Mouse (Mus musculus): ENCODE data around the gene Cox7a2l. TPM values are rescaled to one million over a fixed set of nuclear protein-coding genes. Genes with fewer than 3 reads are reported as not detected.
A peak's percentile ranks its signal among the peaks of the same experiment; 100 is the strongest.

Gene Cox7a2l
- polyA plus RNA-seq, 1 experiment from 2014 or later, result 138 TPM

DNA sequence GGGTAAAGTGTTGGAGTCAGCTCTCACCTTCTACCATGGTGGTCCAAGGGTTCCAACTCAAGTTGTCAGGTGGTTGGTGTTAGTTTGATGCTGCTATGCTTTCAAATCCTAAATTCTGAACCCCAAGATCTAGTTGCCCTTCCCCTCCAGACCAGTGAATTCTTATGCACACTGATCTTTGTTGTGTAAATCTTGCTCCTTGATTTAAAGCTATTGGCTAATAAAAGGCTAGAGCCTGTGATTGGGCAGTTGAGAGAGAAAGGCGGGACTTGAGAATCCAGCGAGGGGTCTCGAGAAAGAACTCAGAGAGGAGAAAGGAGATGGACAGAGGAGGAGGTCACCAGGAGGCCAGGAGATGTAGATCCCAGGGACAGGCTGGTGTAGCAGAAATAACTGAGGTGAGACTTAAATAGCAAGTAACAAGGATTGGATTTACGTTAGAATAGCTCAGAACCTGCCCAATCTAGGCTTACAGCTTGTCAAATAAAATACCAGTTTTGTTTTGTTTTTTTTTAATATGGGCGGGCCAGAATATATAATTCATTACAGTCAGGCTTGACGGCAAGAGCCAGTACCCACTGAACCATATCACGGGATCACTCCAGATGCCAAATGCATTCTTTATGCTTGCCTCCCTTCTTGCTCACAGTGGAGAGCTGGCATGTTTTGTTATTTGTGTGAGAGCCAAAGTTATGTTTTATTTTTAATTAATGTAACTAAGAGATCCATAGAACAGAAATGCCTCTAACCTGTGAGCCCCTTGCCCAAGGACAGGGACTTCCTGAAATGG, 5.7 kb upstream of the Cox7a2l start:
- no peaks in the 10 kb centered on the region for H3K36me3 ChIP-seq
- H3K27me3 ChIP-seq (ENCODE audit: low read depth, poor library complexity, severe bottlenecking), result peaks cover 13% of the 10 kb centered on the region; the same call in 1 of the 2 replicates
- H3K9me3 ChIP-seq (replicated peaks), result 0 out of 2 replicates have a peak, but pooled peaks cover 3% of the 10 kb centered on the region
- WGBS, result 67% methylated on average over 7 of the region's 7 CpGs
- no peak for DNase-seq (ENCODE audit: low spot score)
- no peak overlapping the region for H3K4me3 ChIP-seq
- H3K4me1 ChIP-seq, result peaks cover 31% of the 10 kb centered on the region
- no peak overlapping the region for H3K27ac ChIP-seq (replicated peaks)

DNA sequence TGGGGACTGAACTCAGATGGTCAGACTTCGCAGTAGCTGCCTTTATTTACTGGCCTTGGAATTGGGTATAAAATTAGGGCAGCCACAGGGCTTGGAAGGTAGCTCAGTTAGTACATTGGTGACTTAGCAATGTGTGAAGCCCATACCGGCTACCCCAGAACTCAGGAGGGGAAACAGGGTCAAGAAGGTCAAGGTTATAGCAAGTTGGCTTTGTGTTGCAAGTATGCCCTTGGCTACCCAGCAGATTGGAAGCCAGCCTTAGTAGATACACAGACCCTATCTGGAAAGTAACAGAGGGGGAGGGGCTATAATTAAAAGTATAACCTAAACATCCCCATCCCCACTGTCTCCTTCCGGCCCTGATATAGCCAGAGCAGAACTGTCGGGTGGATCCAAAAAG, 4.8 kb upstream of the Cox7a2l start:
- 91% methylated on average over 4 of the region's 4 CpGs for WGBS
- no peak overlapping the region for H3K27ac ChIP-seq (replicated peaks)
- peaks cover 13% of the 10 kb centered on the region; the same call in 1 of the 2 replicates for H3K27me3 ChIP-seq (ENCODE audit: low read depth, poor library complexity, severe bottlenecking)
- H3K4me3 ChIP-seq, result no peak overlapping the region
- H3K4me1 ChIP-seq, result peaks cover 22% of the 10 kb centered on the region
- H3K36me3 ChIP-seq, result no peaks in the 10 kb centered on the region
- H3K9me3 ChIP-seq (replicated peaks), result 0 out of 2 replicates have a peak, but pooled peaks cover 3% of the 10 kb centered on the region
- no peak for DNase-seq (ENCODE audit: low spot score)

DNA sequence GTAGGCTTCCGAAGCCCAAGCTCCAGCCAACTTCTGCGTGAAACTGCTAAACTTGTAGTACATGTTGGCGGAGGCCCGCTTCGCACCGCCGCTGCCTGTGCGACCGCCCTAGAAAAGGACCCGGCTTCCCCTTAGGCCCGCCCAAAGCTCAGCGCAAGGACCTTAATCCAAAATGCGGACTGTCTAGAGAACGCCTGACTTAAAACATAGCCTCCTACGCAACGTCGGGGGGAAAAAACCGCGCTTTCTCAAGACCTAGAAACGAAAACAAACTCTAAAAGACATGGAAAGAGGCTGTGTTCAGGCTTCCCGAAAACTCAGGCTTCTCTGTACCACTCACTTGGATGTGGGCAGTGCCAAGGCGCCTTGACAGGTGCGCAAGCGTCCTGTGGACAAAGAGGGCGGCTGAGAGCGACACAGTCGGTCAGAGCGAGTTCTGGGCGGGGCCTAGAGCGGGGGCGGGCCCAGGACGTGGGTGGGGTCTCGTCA, 2.9 kb downstream of the Cox7a2l start:
- Histone ChIP-seq H3K4me3 (peak overlapping the region; percentile 95), H3K36me3 (no peaks in the 10 kb centered on the region), H3K4me1 (peaks cover 23% of the 10 kb centered on the region), H3K9me3 (replicated peaks) (0 out of 2 replicates have a peak, but pooled peaks cover 3% of the 10 kb centered on the region), H3K27me3 (ENCODE audit: low read depth, poor library complexity, severe bottlenecking) (no peaks in the 10 kb centered on the region), H3K27ac (replicated peaks) (peak overlapping the region; percentile 98)
- peak; percentile 94 for DNase-seq (ENCODE audit: low spot score)
- WGBS, result under 1% methylated on average over 33 of the region's 33 CpGs

DNA sequence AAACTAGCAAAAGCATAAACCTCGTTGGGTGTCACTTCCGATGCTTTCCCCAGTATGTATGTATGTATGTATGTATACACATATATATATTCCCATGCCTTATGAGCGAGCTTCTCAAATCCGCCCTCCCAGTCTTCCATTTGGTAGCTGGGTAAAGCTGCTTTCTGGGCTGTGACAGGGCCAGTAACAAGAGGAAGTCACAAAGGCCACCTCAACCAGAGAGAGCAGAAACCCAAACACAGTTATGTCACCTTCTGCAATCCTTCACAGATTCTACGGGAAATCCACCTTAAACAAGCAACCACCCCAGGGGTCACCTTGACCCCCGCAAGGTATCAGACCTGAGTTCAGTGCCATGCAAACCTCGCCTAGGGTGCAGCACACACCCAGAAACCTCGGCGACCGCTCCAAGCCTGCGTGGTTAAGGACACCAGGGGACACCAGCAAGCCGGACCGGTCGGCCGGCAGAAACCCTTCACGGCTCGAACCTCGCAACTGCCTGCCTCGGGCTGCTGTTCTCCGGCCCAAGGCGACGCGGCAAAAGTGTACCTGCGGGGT, 3.4 kb downstream of the Cox7a2l start:
- Histone ChIP-seq H3K27me3 (ENCODE audit: low read depth, poor library complexity, severe bottlenecking) (no peaks in the 10 kb centered on the region), H3K9me3 (replicated peaks) (0 out of 2 replicates have a peak, but pooled peaks cover 3% of the 10 kb centered on the region), H3K4me1 (peaks cover 23% of the 10 kb centered on the region), H3K4me3 (peak overlapping the region; percentile 95), H3K36me3 (no peaks in the 10 kb centered on the region), H3K27ac (replicated peaks) (peak overlapping the region; percentile 98)
- WGBS, result 3% methylated on average over 24 of the region's 24 CpGs
- no peak for DNase-seq (ENCODE audit: low spot score)

DNA sequence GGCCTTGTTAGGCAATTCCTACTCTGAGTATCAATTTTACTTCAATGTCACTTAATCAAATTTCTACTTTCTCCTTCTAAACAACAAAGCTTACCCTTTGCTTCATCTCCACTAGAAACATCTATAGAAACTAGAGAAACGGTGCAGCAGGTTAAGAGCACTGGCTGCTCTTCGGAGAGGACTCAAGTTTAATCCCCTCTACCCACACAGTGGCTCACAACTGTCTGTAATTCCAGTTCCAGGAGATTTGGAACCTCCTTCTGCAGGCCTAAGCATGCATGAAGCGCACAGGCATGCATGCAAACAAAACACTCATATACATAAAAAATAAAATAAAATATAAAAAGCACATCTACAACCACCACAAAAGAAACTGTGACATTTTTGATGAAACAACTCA, 5.0 kb downstream of the Cox7a2l start:
- Histone ChIP-seq H3K4me3 (no peak overlapping the region), H3K9me3 (replicated peaks) (no peaks in the 10 kb centered on the region), H3K27ac (replicated peaks) (no peak overlapping the region), H3K36me3 (peaks cover 7% of the 10 kb centered on the region), H3K4me1 (peaks cover 23% of the 10 kb centered on the region), H3K27me3 (ENCODE audit: low read depth, poor library complexity, severe bottlenecking) (no peaks in the 10 kb centered on the region)
- 97% methylated on average over 3 of the region's 3 CpGs for WGBS
- DNase-seq (ENCODE audit: low spot score), result no peak

DNA sequence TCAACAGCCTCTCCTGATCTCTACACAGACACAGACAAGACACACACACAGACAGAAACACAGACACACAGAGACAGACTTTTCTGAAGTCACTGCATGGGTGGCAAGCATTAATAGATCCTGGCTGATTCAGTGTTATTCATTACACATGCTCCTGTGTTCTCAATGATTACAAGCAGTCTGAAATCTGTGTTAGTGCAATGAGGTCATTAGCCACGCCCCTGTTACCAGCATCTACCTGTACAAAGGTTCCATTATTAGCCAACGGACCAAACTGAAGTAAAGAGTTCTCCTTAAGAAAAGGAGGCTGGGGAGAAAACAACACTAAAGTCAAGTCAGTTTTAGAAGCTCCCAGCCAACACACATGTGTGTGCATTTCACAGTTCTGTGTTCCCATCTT, 13.4 kb downstream of the Cox7a2l start:
- WGBS, result 88% methylated on average over 2 of the region's 2 CpGs
- Histone ChIP-seq H3K27me3 (ENCODE audit: low read depth, poor library complexity, severe bottlenecking) (no peaks in the 10 kb centered on the region), H3K36me3 (peaks cover 70% of the 10 kb centered on the region), H3K4me1 (no peaks in the 10 kb centered on the region), H3K4me3 (no peak overlapping the region), H3K9me3 (replicated peaks) (peaks cover 6% of the 10 kb centered on the region; the same call in 1 of the 2 replicates), H3K27ac (replicated peaks) (no peak overlapping the region)
- DNase-seq (ENCODE audit: low spot score), result no peak

DNA sequence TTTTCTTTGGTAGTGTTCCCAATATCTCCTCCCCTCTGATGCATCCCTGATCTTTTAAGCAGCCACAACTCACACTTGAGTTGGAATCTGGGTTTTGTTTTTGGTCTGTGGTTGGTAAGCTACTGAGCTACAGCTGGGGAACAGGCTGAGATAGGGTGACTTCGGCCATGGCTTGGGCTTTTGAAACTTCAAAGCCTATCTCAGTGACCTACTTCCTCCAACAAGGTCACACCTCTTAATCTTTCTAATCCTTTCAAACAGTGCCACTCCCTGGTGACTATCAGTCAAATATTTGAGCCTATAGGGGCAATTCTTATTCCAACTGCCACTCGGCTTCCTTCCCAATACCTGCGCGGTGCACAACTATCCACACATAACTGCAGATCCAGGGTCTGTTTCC, 17.4 kb downstream of the Cox7a2l start:
- H3K27me3 ChIP-seq (ENCODE audit: low read depth, poor library complexity, severe bottlenecking), result no peaks in the 10 kb centered on the region
- H3K27ac ChIP-seq (replicated peaks), result no peak overlapping the region
- H3K4me3 ChIP-seq, result no peak overlapping the region
- DNase-seq (ENCODE audit: low spot score), result no peak
- WGBS, result 90% methylated on average over 4 of the region's 4 CpGs
- peaks cover 81% of the 10 kb centered on the region for H3K36me3 ChIP-seq
- peaks cover 16% of the 10 kb centered on the region; the same call in 1 of the 2 replicates for H3K9me3 ChIP-seq (replicated peaks)
- no peaks in the 10 kb centered on the region for H3K4me1 ChIP-seq

DNA sequence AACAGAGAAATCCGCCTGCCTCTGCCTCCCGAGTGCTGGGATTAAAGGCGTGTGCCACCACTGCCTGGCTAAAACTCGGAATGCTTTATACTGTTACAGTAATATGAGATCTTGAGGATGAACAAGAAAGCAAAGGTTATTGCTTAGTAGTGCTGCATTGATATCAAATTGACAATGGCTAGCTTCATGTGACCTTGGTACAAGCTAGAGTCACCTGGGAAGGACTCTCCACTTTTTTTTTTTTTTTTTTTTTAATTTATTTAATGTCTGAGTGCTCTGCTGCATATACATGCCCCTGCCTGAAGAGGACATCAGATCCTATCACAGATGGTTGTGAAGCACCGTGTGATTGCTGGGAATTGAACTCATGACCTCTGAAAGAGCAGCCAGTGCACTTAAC, 18.2 kb downstream of the Cox7a2l start:
- H3K27ac ChIP-seq (replicated peaks), result no peak overlapping the region
- H3K4me1 ChIP-seq, result no peaks in the 10 kb centered on the region
- no peaks in the 10 kb centered on the region for H3K27me3 ChIP-seq (ENCODE audit: low read depth, poor library complexity, severe bottlenecking)
- H3K36me3 ChIP-seq, result peaks cover 73% of the 10 kb centered on the region
- 91% methylated on average over 5 of the region's 5 CpGs for WGBS
- no peak overlapping the region for H3K4me3 ChIP-seq
- peaks cover 16% of the 10 kb centered on the region; the same call in 1 of the 2 replicates for H3K9me3 ChIP-seq (replicated peaks)
- no peak for DNase-seq (ENCODE audit: low spot score)

DNA sequence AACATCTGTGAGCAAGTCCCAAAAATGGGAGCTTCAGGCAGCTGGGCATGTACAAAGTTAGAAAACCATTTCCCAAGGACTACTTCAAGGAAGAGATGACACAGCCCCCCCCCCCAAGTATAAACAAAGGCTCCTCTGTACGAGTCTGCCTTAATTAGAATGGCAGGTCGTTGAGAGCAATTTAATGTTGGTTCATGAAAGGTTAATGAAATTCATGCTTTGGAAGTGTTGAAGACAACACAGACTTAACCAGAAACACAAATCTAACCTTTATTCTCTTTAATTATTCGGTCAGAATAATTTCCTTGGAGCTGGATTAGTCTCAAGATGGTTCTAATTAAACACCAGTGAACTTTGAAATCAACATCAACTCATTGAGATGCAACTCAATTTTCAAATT, 29.4 kb downstream of the Cox7a2l start:
- Histone ChIP-seq H3K27me3 (ENCODE audit: low read depth, poor library complexity, severe bottlenecking) (no peaks in the 10 kb centered on the region), H3K4me3 (no peak overlapping the region), H3K4me1 (no peaks in the 10 kb centered on the region; the same call in 1 of the 2 replicates), H3K27ac (replicated peaks) (no peak overlapping the region), H3K36me3 (peaks cover 20% of the 10 kb centered on the region), H3K9me3 (replicated peaks) (peaks cover 20% of the 10 kb centered on the region)
- WGBS, result 78% methylated on average over 3 of the region's 3 CpGs
- no peak for DNase-seq (ENCODE audit: low spot score)

DNA sequence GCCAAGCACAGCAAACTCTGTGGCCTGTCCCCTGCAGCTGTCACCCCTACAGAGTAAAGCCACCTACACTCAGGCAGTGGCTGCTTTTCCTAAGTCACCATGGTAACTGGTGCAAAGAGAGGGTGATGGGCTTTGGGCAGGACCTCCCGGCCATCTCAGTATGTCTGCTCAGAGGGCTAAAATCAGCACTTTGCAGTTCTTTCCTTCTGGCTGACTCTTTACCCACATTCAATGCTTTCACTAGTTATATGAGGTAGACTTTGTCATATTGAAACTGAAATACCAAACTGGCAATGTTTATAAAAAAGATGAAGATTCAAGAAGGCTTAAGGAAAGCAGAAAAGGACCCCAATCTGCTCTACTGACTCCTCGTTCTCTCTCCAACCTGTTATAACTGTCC, 33.3 kb downstream of the Cox7a2l start:
- Histone ChIP-seq H3K4me3 (no peak overlapping the region), H3K9me3 (replicated peaks) (no peaks in the 10 kb centered on the region), H3K27me3 (ENCODE audit: low read depth, poor library complexity, severe bottlenecking) (no peaks in the 10 kb centered on the region), H3K36me3 (peaks cover 32% of the 10 kb centered on the region), H3K27ac (replicated peaks) (no peak overlapping the region), H3K4me1 (no peaks in the 10 kb centered on the region; the same call in 1 of the 2 replicates)
- WGBS, result 83% methylated on average over 2 of the region's 2 CpGs
- DNase-seq (ENCODE audit: low spot score), result no peak

DNA sequence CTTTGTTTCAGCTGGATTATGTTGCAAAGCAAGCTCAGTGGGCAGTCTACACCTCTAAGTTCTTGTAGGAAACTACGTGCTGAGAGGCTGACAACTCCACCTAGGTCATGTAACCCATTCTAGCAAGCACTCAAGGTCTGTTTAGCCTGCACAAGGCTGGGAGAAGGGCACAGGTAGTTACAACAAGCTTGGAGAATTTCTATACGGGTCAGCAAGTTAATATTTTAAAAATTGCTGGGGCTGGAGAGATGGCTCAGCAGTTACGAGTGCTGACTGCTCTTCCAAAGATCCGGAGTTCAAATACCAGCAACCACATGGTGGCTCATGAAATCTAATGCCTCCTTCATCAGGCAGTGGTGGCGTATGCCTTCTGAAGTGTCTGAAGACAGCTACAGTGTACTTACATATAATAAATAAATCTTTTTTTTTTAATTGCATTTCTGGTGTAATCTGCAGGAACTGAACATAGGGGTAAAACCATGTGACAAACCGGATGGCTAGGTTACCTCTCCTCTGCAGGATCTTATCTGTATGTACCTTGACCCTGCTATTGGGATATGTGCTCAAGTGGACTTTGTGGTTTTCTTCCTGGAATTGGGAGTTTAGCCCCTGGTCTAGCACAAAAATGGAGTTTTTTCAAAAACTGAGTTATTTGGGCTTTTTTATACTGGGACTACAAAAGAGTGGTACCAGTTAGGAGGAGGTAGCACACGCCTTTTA, 34.2 kb downstream of the Cox7a2l start:
- no peak for DNase-seq (ENCODE audit: low spot score)
- Histone ChIP-seq H3K4me1 (no peaks in the 10 kb centered on the region; the same call in 1 of the 2 replicates), H3K27ac (replicated peaks) (no peak overlapping the region), H3K4me3 (no peak overlapping the region), H3K36me3 (peaks cover 41% of the 10 kb centered on the region), H3K9me3 (replicated peaks) (no peaks in the 10 kb centered on the region), H3K27me3 (ENCODE audit: low read depth, poor library complexity, severe bottlenecking) (no peaks in the 10 kb centered on the region)
- 94% methylated on average over 7 of the region's 7 CpGs for WGBS

DNA sequence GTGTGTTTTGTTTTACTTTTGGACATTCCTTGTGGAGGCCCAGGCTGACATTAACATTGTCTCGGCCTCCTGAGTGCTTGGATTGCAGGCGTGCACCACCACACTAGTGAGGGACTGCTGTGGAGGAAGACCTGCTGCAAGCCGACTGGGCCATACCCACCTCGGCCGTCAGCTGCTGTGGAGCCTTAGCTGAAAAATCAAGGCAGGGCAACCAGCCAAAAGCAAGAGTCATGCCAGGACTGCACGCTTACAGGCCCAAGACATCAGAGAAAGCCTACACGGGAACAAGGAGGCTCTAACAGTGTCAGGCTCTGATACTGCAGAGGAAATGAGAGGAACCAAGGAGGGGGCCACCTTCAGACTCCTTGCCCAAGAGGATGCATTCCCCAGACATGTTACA, 35.6 kb downstream of the Cox7a2l start:
- Histone ChIP-seq H3K27ac (replicated peaks) (no peak overlapping the region), H3K4me1 (no peaks in the 10 kb centered on the region; the same call in 1 of the 2 replicates), H3K36me3 (peaks cover 55% of the 10 kb centered on the region), H3K9me3 (replicated peaks) (no peaks in the 10 kb centered on the region), H3K27me3 (ENCODE audit: low read depth, poor library complexity, severe bottlenecking) (no peaks in the 10 kb centered on the region), H3K4me3 (no peak overlapping the region)
- WGBS, result 94% methylated on average over 7 of the region's 7 CpGs
- no peak for DNase-seq (ENCODE audit: low spot score)

Data from midbrain, embryonic 10.5 days (tissue).